Mouse (Mus musculus) liver, postnatal 0 days (tissue): ENCODE results near the gene Stx7.

Source experiments
- CTCF ChIP-seq: sonication (generic); IDR thresholded peaks from 2 replicates; pipeline ENCODE4 v1.5.1; 2016; ENCODE audit warnings: antibody characterized with exemption, low read depth
- EP300 ChIP-seq: IDR thresholded peaks from 2 replicates; pipeline ENCODE4 v1.6.1; 2016; ENCODE audit warnings: antibody characterized with exemption, low read depth, mild to moderate bottlenecking

DNA sequence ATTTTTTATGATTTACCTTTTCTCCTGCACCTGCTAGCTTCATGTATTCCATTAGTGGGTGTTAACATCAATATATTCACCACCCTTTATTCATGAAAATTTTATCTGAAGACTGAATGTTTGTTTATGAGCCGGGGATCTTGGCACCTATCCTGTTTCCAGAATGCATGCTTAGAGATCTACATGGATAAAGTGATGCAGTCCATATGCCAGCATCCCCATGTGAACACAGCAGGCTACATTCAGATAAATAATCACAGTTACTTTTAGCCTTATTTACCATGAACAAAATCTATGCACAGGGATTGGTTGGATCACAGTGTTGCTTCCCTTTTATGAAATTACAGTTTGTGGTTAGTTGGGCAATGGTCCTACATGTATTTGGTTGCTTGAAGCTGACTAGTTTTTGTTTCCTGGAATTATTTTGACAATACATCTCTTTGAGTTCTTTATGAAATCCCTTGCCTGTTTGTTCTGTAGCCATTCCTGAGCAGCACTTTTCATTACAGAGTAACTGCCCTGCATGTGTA is 16.5 kb downstream of the Stx7 start:
- TF ChIP-seq CTCF: no peak
- no peak for TF ChIP-seq EP300
